Mouse (Mus musculus): ENCODE results near the gene Mettl15. TPM values are rescaled to one million over a fixed set of nuclear protein-coding genes. Genes with fewer than 3 reads are reported as not detected.

Mettl15 gene
- polyA plus RNA-seq, 1 experiment from 2014 or later: 11.7 TPM

- Histone ChIP-seq H3K9ac (replicated peaks; ENCODE audit: low read depth, low read length) (peak overlapping the region; percentile 66), H3K27ac (ENCODE audit: low read depth, low read length) (peak overlapping the region; percentile 69), H3K27me3 (ENCODE audit: control insufficient read depth, insufficient read depth, low read length) (no peaks in the 10 kb centered on the region), H3K4me2 (ENCODE audit: low read depth, low read length) (peak overlapping the region; percentile 93), H3K9me3 (ENCODE audit: control insufficient read depth, low read length) (no peaks in the 10 kb centered on the region), H3K4me1 (ENCODE audit: control insufficient read depth, insufficient read depth, low read length) (no peaks in the 10 kb centered on the region), H3K4me3 (ENCODE audit: low read depth, low read length) (peak overlapping the region; percentile 59), H3K36me3 (ENCODE audit: control insufficient read depth, insufficient read depth, low read length) (no peaks in the 10 kb centered on the region)
- 6% methylated on average over 4 of the region's 4 CpGs for WGBS
- ATAC-seq (ENCODE audit: low read depth): no peak
Observed at GRCm38 (mm10) chr2:109280272-109280599, 312 bp downstream of the Mettl15 start.

DNA sequence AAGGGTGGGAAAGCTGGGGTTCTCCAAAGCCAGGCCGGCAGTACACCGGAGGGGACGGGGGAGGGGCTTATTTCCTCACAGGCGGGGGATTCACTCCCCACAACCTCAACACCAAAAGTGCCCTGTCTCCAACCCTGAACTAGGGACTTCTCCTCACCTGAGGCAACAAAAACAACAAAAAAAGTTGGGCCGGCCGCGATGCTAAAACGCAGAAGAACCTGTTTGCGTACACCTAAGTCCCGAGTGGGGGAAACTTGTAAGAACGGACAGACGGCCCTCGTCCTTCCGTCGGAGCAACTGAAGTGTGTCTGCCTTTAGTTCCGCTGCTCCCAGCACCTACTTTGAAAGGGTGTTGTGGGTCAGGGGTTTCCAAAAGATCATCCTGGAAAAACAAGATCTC, 2.5 kb downstream of the Mettl15 start:
- no peak overlapping the region for H3K27ac ChIP-seq (ENCODE audit: low read depth, low read length)
- H3K4me2 ChIP-seq (ENCODE audit: low read depth, low read length): peak overlapping the region; percentile 40
- no peaks in the 10 kb centered on the region for H3K4me1 ChIP-seq (ENCODE audit: control insufficient read depth, insufficient read depth, low read length)
- ATAC-seq (ENCODE audit: low read depth): no peak
- WGBS: 0% methylated on average over 16 of the region's 16 CpGs
- H3K36me3 ChIP-seq (ENCODE audit: control insufficient read depth, insufficient read depth, low read length): no peaks in the 10 kb centered on the region
- peak overlapping the region; percentile 29 for H3K4me3 ChIP-seq (ENCODE audit: low read depth, low read length)
- H3K9ac ChIP-seq (replicated peaks; ENCODE audit: low read depth, low read length): peak overlapping the region; percentile 34; the same call in 1 of the 2 replicates
- H3K27me3 ChIP-seq (ENCODE audit: control insufficient read depth, insufficient read depth, low read length): no peaks in the 10 kb centered on the region
- H3K9me3 ChIP-seq (ENCODE audit: control insufficient read depth, low read length): no peaks in the 10 kb centered on the region

DNA sequence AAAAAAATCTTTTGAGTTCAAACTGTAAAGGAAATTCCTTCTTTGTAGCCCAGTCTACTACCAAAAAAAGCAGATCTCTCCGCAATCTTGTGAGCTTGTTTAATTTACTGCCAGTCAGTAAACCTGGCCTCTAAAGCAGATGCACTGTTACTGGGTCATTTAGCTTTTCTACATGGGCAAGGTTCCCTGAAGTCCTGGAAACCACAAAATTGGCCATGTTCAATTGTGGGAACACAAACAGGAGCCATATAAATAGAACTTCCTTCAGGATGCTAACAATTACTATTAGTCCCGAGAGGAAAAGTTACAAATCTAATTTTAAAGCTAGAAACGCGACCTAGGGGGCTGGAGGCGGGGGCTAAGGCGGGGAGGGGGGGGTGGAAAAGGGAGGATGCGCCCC, 3.0 kb downstream of the Mettl15 start:
- 0 out of 2 replicates have a peak overlapping the region, but pooled peaks have one; percentile 34 for H3K9ac ChIP-seq (replicated peaks; ENCODE audit: low read depth, low read length)
- H3K4me3 ChIP-seq (ENCODE audit: low read depth, low read length): peak overlapping the region; percentile 29
- H3K4me2 ChIP-seq (ENCODE audit: low read depth, low read length): peak overlapping the region; percentile 40
- ATAC-seq (ENCODE audit: low read depth): no peak
- H3K4me1 ChIP-seq (ENCODE audit: control insufficient read depth, insufficient read depth, low read length): no peaks in the 10 kb centered on the region
- H3K9me3 ChIP-seq (ENCODE audit: control insufficient read depth, low read length): no peaks in the 10 kb centered on the region
- H3K27me3 ChIP-seq (ENCODE audit: control insufficient read depth, insufficient read depth, low read length): no peaks in the 10 kb centered on the region
- H3K36me3 ChIP-seq (ENCODE audit: control insufficient read depth, insufficient read depth, low read length): no peaks in the 10 kb centered on the region
- 1% methylated on average over 7 of the region's 7 CpGs for WGBS
- H3K27ac ChIP-seq (ENCODE audit: low read depth, low read length): no peak overlapping the region

DNA sequence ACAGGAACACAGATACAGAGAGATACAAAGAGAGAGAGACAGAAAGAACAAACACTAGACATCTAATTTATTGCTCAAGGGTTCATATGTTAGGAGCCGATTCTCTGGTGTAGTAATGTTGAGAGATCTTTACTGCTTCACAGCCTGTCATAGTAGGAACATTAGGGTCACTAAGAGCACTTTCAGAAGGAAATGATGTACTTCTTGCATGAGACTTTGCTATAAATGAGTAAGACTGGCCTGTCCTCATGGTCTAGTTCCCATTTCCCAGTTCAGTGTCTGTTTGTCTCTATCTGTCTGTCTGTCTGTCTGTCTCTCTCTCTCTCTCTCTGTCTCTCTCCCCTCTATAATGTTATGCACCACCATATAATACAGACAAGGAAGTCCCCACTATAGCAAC, 7.5 kb downstream of the Mettl15 start:
- no peak for ATAC-seq (ENCODE audit: low read depth)
- WGBS: 92% methylated on average over 1 of the region's 1 CpGs

GRCm38 (mm10) chr2:109262779-109263178, 17.8 kb downstream of the Mettl15 start:
- no peak overlapping the region for H3K4me2 ChIP-seq (ENCODE audit: low read depth, low read length)
- no peak overlapping the region for H3K27ac ChIP-seq (ENCODE audit: low read depth, low read length)
- 88% methylated on average over 1 of the region's 1 CpGs for WGBS
- no peak for ATAC-seq (ENCODE audit: low read depth)
- H3K36me3 ChIP-seq (ENCODE audit: control insufficient read depth, insufficient read depth, low read length): no peaks in the 10 kb centered on the region
- no peak overlapping the region for H3K9ac ChIP-seq (replicated peaks; ENCODE audit: low read depth, low read length)
- H3K9me3 ChIP-seq (ENCODE audit: control insufficient read depth, low read length): no peaks in the 10 kb centered on the region
- H3K27me3 ChIP-seq (ENCODE audit: control insufficient read depth, insufficient read depth, low read length): no peaks in the 10 kb centered on the region
- no peaks in the 10 kb centered on the region for H3K4me1 ChIP-seq (ENCODE audit: control insufficient read depth, insufficient read depth, low read length)
- H3K4me3 ChIP-seq (ENCODE audit: low read depth, low read length): no peak overlapping the region

More for the DNA sequence above, 7.5 kb downstream of the Mettl15 start:
- Histone ChIP-seq H3K36me3 (ENCODE audit: control insufficient read depth, insufficient read depth, low read length) (no peaks in the 10 kb centered on the region), H3K27ac (ENCODE audit: low read depth, low read length) (no peak overlapping the region), H3K9ac (replicated peaks; ENCODE audit: low read depth, low read length) (no peak overlapping the region), H3K27me3 (ENCODE audit: control insufficient read depth, insufficient read depth, low read length) (no peaks in the 10 kb centered on the region), H3K4me2 (ENCODE audit: low read depth, low read length) (no peak overlapping the region), H3K4me3 (ENCODE audit: low read depth, low read length) (no peak overlapping the region), H3K9me3 (ENCODE audit: control insufficient read depth, low read length) (no peaks in the 10 kb centered on the region), H3K4me1 (ENCODE audit: control insufficient read depth, insufficient read depth, low read length) (no peaks in the 10 kb centered on the region)

GRCm38 (mm10) chr2:109241947-109242346, 38.6 kb downstream of the Mettl15 start:
- H3K27me3 ChIP-seq (ENCODE audit: control insufficient read depth, insufficient read depth, low read length): no peaks in the 10 kb centered on the region
- no peak overlapping the region for H3K9ac ChIP-seq (replicated peaks; ENCODE audit: low read depth, low read length)
- H3K4me2 ChIP-seq (ENCODE audit: low read depth, low read length): no peak overlapping the region
- no peaks in the 10 kb centered on the region for H3K36me3 ChIP-seq (ENCODE audit: control insufficient read depth, insufficient read depth, low read length)
- no peak for ATAC-seq (ENCODE audit: low read depth)
- H3K4me1 ChIP-seq (ENCODE audit: control insufficient read depth, insufficient read depth, low read length): no peaks in the 10 kb centered on the region
- no peak overlapping the region for H3K4me3 ChIP-seq (ENCODE audit: low read depth, low read length)
- H3K27ac ChIP-seq (ENCODE audit: low read depth, low read length): no peak overlapping the region
- H3K9me3 ChIP-seq (ENCODE audit: control insufficient read depth, low read length): no peaks in the 10 kb centered on the region
- 70% methylated on average over 3 of the region's 3 CpGs for WGBS

DNA sequence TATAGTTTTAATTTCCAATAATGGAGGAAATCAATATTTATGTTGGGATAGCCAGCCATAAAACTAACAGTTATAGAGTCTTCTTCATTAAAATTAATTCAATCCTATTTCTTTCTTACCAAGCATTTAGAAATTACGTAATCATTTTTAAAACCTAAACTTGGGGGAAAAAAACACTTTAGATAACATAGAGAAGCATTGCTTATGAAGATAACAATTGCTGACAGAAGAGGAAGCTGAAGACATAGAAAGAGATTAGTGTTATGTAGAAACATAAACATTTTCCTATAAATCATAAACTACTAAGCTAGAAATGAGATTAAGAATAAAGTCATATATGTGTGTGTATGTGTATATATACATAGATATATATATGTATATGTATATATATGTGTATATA, 44.8 kb downstream of the Mettl15 start:
- 92% methylated on average over 1 of the region's 1 CpGs for WGBS
- Histone ChIP-seq H3K4me2 (ENCODE audit: low read depth, low read length) (no peak overlapping the region), H3K9ac (replicated peaks; ENCODE audit: low read depth, low read length) (no peak overlapping the region), H3K36me3 (ENCODE audit: control insufficient read depth, insufficient read depth, low read length) (no peaks in the 10 kb centered on the region), H3K4me1 (ENCODE audit: control insufficient read depth, insufficient read depth, low read length) (no peaks in the 10 kb centered on the region), H3K27me3 (ENCODE audit: control insufficient read depth, insufficient read depth, low read length) (no peaks in the 10 kb centered on the region), H3K27ac (ENCODE audit: low read depth, low read length) (no peak overlapping the region), H3K4me3 (ENCODE audit: low read depth, low read length) (no peak overlapping the region), H3K9me3 (ENCODE audit: control insufficient read depth, low read length) (no peaks in the 10 kb centered on the region)
- no peak for ATAC-seq (ENCODE audit: low read depth)

DNA sequence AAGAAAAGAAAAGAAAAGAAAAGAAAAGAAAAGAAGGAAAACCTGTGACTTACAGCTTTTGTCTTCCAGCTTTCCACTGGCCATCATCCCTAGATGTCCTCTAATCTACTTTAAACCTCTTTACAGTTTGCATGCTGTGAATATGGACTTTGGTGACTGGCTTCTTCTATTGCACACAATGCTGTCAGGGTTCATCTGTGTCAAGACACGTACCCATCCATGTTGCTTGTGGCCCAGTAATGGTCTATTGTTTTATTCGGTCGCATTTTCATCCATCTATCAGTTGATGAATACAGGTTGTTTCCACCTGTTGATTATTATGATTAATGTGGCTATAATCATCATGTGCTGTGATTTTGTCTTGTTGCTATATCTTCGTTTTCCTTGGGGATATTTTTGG, 46.7 kb downstream of the Mettl15 start:
- H3K4me2 ChIP-seq (ENCODE audit: low read depth, low read length): no peak overlapping the region
- no peak overlapping the region for H3K4me3 ChIP-seq (ENCODE audit: low read depth, low read length)
- no peaks in the 10 kb centered on the region for H3K36me3 ChIP-seq (ENCODE audit: control insufficient read depth, insufficient read depth, low read length)
- H3K9ac ChIP-seq (replicated peaks; ENCODE audit: low read depth, low read length): no peak overlapping the region
- no peak for ATAC-seq (ENCODE audit: low read depth)
- no peak overlapping the region for H3K27ac ChIP-seq (ENCODE audit: low read depth, low read length)
- 84% methylated on average over 4 of the region's 4 CpGs for WGBS
- no peaks in the 10 kb centered on the region for H3K4me1 ChIP-seq (ENCODE audit: control insufficient read depth, insufficient read depth, low read length)
- no peaks in the 10 kb centered on the region for H3K27me3 ChIP-seq (ENCODE audit: control insufficient read depth, insufficient read depth, low read length)
- H3K9me3 ChIP-seq (ENCODE audit: control insufficient read depth, low read length): no peaks in the 10 kb centered on the region

GRCm38 (mm10) chr2:109230443-109230842, 50.1 kb downstream of the Mettl15 start:
- ATAC-seq (ENCODE audit: low read depth): no peak
- H3K27ac ChIP-seq (ENCODE audit: low read depth, low read length): no peak overlapping the region
- H3K4me1 ChIP-seq (ENCODE audit: control insufficient read depth, insufficient read depth, low read length): no peaks in the 10 kb centered on the region
- no peak overlapping the region for H3K9ac ChIP-seq (replicated peaks; ENCODE audit: low read depth, low read length)
- no peak overlapping the region for H3K4me3 ChIP-seq (ENCODE audit: low read depth, low read length)
- H3K4me2 ChIP-seq (ENCODE audit: low read depth, low read length): no peak overlapping the region
- no peaks in the 10 kb centered on the region for H3K27me3 ChIP-seq (ENCODE audit: control insufficient read depth, insufficient read depth, low read length)
- no peaks in the 10 kb centered on the region for H3K9me3 ChIP-seq (ENCODE audit: control insufficient read depth, low read length)
- H3K36me3 ChIP-seq (ENCODE audit: control insufficient read depth, insufficient read depth, low read length): no peaks in the 10 kb centered on the region

GRCm38 (mm10) chr2:109227196-109227595, 53.4 kb downstream of the Mettl15 start:
- 84% methylated on average over 3 of the region's 3 CpGs for WGBS
- Histone ChIP-seq H3K4me1 (ENCODE audit: control insufficient read depth, insufficient read depth, low read length) (no peaks in the 10 kb centered on the region), H3K9me3 (ENCODE audit: control insufficient read depth, low read length) (no peaks in the 10 kb centered on the region), H3K27ac (ENCODE audit: low read depth, low read length) (no peak overlapping the region), H3K27me3 (ENCODE audit: control insufficient read depth, insufficient read depth, low read length) (no peaks in the 10 kb centered on the region), H3K36me3 (ENCODE audit: control insufficient read depth, insufficient read depth, low read length) (no peaks in the 10 kb centered on the region), H3K4me2 (ENCODE audit: low read depth, low read length) (no peak overlapping the region), H3K9ac (replicated peaks; ENCODE audit: low read depth, low read length) (no peak overlapping the region), H3K4me3 (ENCODE audit: low read depth, low read length) (no peak overlapping the region)
- ATAC-seq (ENCODE audit: low read depth): no peak

Data from neural tube, embryonic 14.5 days (tissue).